Comparison of ENCODE assay signal across 8 mouse cellular contexts in the genomic region with DNA sequence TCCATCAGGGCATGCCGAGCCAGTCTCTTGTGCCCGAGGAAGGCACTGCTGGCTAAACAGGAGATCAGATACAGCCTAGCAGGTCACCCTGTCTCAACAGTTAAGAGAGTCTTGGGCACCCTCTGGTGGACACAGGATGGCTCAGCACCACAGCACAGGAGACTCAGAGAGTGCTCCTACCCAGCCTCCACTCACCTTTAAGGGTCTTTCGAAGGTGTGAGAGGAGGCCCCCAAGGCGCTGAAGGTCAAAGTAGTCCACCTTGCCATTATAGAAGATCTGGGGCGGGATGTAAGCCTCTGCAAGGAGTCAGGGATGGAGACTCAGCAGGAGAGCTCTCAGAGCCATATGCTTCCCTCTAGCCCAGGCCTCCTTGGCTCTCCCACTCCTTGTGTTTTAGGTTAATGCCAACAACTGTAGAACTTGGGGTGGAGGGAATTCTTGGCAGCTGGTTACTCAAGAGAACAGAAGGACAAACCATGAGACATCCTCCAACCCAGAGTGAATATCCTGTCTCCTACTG. TPM values are rescaled to one million over a fixed set of nuclear protein-coding genes. Genes with fewer than 3 reads are reported as not detected.
DNase-seq lines count a peak whose midpoint lies in the region; ATAC-seq and TF ChIP-seq lines count a peak whose summit lies in the region.

No protein-coding gene starts in this region.

- H3K4me3 ChIP-seq in heart, embryonic 10.5 days, result no peak overlapping the region
- no peak overlapping the region for H3K4me3 ChIP-seq in CH12.LX (replicated peaks in 1 of 3; ENCODE audit: low read depth in 2 of 3, low read length in 2 of 3, poor library complexity in 1 of 3)
- no peak overlapping the region for H3K4me3 ChIP-seq in lung, embryonic 16.5 days (ENCODE audit: low read length)

- H3K4me2 ChIP-seq in CH12.LX (ENCODE audit: insufficient read depth, low read depth, poor library complexity, severe bottlenecking), result no peak overlapping the region
- no peak overlapping the region for H3K4me2 ChIP-seq in lung, embryonic 16.5 days (ENCODE audit: low read depth, low read length)

- H3K36me3 ChIP-seq in heart, embryonic 10.5 days, result peaks cover 69% of the 10 kb centered on the region
- peaks cover 90 to 99% of the 10 kb centered on the region in 2 experiments for H3K36me3 ChIP-seq in CH12.LX (replicated peaks in 1 of 2; ENCODE audit: control insufficient read depth in 1 of 2, insufficient read depth in 1 of 2, low read length in 1 of 2)
- peaks cover 2% of the 10 kb centered on the region; the same call in 1 of the 2 replicates for H3K36me3 ChIP-seq in lung, embryonic 16.5 days (ENCODE audit: control insufficient read depth, insufficient read depth, low read length)

- no peaks in the 10 kb centered on the region for H3K79me2 ChIP-seq in CH12.LX (replicated peaks; ENCODE audit: control insufficient read depth, extremely low read depth, insufficient read depth, poor library complexity, severe bottlenecking)

- ATAC-seq in cerebellum, adult (ENCODE audit: insufficient number of reproducible peaks, low FRiP score, low TSS enrichment), result peak; percentile 54; the same call in 1 of the 2 replicates
- 0 out of 2 replicates have a peak, but pooled peaks have one; percentile 35 for ATAC-seq in lung, embryonic 16.5 days (ENCODE audit: low read depth)

- dilution Hi-C loops in CH12.LX (cut with MboI; ENCODE audit: extremely low pct_ligation_motif_present, extremely low pct_unique_long_range_greater_than_20kb, low sequenced_read_pairs), result no loop called here

- no peaks in the 10 kb centered on the region for H3K27me3 ChIP-seq in heart, embryonic 10.5 days (ENCODE audit: insufficient read depth, poor library complexity, severe bottlenecking)
- H3K27me3 ChIP-seq in CH12.LX (replicated peaks), result no peaks in the 10 kb centered on the region
- H3K27me3 ChIP-seq in lung, embryonic 16.5 days (ENCODE audit: control insufficient read depth, insufficient read depth, low read depth, low read length), result no peaks in the 10 kb centered on the region

- H3K9ac ChIP-seq in CH12.LX (ENCODE audit: insufficient read depth, low read depth), result no peak overlapping the region
- no peak overlapping the region for H3K9ac ChIP-seq in lung, embryonic 16.5 days (ENCODE audit: low read length)

- no peak for TF ChIP-seq EP300 in CH12.LX (IDR thresholded peaks at IDR 0.05; ENCODE audit: low read length)

- peak; percentile 74 to 79 for DNase-seq in heart, postnatal 10 days
- DNase-seq in heart, embryonic 10.5 days (ENCODE audit: low spot score), result no peak
- peak; percentile 64 for DNase-seq in CH12.LX (ENCODE audit: extremely low read depth)
- DNase-seq in forelimb bud, embryonic 11.5 days (ENCODE audit: low read depth, low spot score), result peak; percentile 46
- peak; percentile 76 for DNase-seq in kidney, postnatal 10 days
- DNase-seq in spleen, postnatal 36 days (ENCODE audit: low spot score in 2 of 2), result peak; percentile 47 to 61

- in situ Hi-C loops in CH12.LX (cut with MboI; ENCODE audit: low pct_ligation_motif_present, low pct_unique_long_range_greater_than_20kb, low sequenced_read_pairs), result loop anchor here (5.0 kb wide), 1 partner anchor 153 kb away; no protein-coding TSS in a partner anchor

- WGBS in heart, embryonic 10.5 days, result 31% methylated on average over 5 of the region's 5 CpGs
- WGBS in lung, embryonic 16.5 days, result 41% methylated on average over 5 of the region's 5 CpGs

- peak; percentile 62 for TF ChIP-seq RAD21 in CH12.LX (IDR thresholded peaks at IDR 0.05; ENCODE audit: low read depth, low read length)

- no peak for TF ChIP-seq POLR2A in CH12.LX (IDR thresholded peaks at IDR 0.05; ENCODE audit: low read depth, low read length)

- intact Hi-C loops in heart, postnatal 10 days (cut with DNase I), result loop anchor here (1.0 kb wide), 1 partner anchor 102 kb away; no protein-coding TSS in a partner anchor

- TF ChIP-seq CTCF in CH12.LX (conservative IDR thresholded peaks at IDR 0.05 in 1 of 2, IDR thresholded peaks at IDR 0.05 in 1 of 2; ENCODE audit: low read depth in 2 of 2, low read length in 2 of 2), result peak; percentile 43 to 77; a peak in 3 of 4 replicates

- H3K9me3 ChIP-seq in heart, embryonic 10.5 days, result no peaks in the 10 kb centered on the region
- H3K9me3 ChIP-seq in CH12.LX (replicated peaks; ENCODE audit: low read length), result no peaks in the 10 kb centered on the region
- H3K9me3 ChIP-seq in lung, embryonic 16.5 days (ENCODE audit: control insufficient read depth, low read length), result no peaks in the 10 kb centered on the region

- peaks cover 12% of the 10 kb centered on the region for H3K4me1 ChIP-seq in heart, embryonic 10.5 days
- H3K4me1 ChIP-seq in CH12.LX (ENCODE audit: control insufficient read depth in 1 of 2, insufficient read depth in 2 of 2), result no peaks in the 10 kb centered on the region
- no peaks in the 10 kb centered on the region for H3K4me1 ChIP-seq in lung, embryonic 16.5 days (replicated peaks; ENCODE audit: control insufficient read depth, insufficient read depth, low read length)

- H3K27ac ChIP-seq in heart, embryonic 10.5 days, result no peak overlapping the region
- H3K27ac ChIP-seq in CH12.LX (ENCODE audit: insufficient read depth, low read depth), result no peak overlapping the region
- no peak overlapping the region for H3K27ac ChIP-seq in lung, embryonic 16.5 days (ENCODE audit: low read length)

TF ChIP-seq in CH12.LX, 34 proteins besides CTCF, POLR2A, EP300 and RAD21:
- TF ChIP-seq RCOR1 (conservative IDR thresholded peaks at IDR 0.05; ENCODE audit: low read depth, low read length), result no peak
- no peak for TF ChIP-seq USF1 (IDR thresholded peaks at IDR 0.05; ENCODE audit: low read depth, low read length)
- no peak for TF ChIP-seq ZKSCAN1 (IDR thresholded peaks at IDR 0.05; ENCODE audit: borderline replicate concordance, low read depth, low read length)
- no peak for TF ChIP-seq ELF1 (IDR thresholded peaks at IDR 0.05; ENCODE audit: low read depth, low read length)
- no peak for TF ChIP-seq CHD1 (IDR thresholded peaks at IDR 0.05; ENCODE audit: low read depth, low read length)
- no peak for TF ChIP-seq MAFK (IDR thresholded peaks at IDR 0.05; ENCODE audit: insufficient replicate concordance, low read length)
- TF ChIP-seq IRF4 (IDR thresholded peaks at IDR 0.05; ENCODE audit: low read depth, low read length), result 0 out of 2 replicates have a peak, but pooled peaks have one; percentile 19
- no peak for TF ChIP-seq HCFC1 (IDR thresholded peaks at IDR 0.05; ENCODE audit: low read depth, low read length)
- TF ChIP-seq SMC3 (IDR thresholded peaks at IDR 0.05; ENCODE audit: low read depth, low read length), result peak; percentile 69
- TF ChIP-seq MAX (IDR thresholded peaks at IDR 0.05; ENCODE audit: low read length), result no peak
- no peak for TF ChIP-seq UBTF (IDR thresholded peaks at IDR 0.05; ENCODE audit: low read depth, low read length)
- TF ChIP-seq GABPA (IDR thresholded peaks at IDR 0.05; ENCODE audit: insufficient replicate concordance, low read depth, low read length), result no peak
- TF ChIP-seq CHD2 (IDR thresholded peaks at IDR 0.05; ENCODE audit: low read length), result no peak
- TF ChIP-seq BHLHE40 (IDR thresholded peaks at IDR 0.05; ENCODE audit: low read depth, low read length), result no peak
- TF ChIP-seq JUN (IDR thresholded peaks at IDR 0.05; ENCODE audit: insufficient read depth, low read depth, low read length), result no peak
- no peak for TF ChIP-seq PAX5 (IDR thresholded peaks at IDR 0.05; ENCODE audit: low read length)
- TF ChIP-seq USF2 (conservative IDR thresholded peaks at IDR 0.05; ENCODE audit: low read depth, low read length), result no peak
- TF ChIP-seq ZNF384 (IDR thresholded peaks at IDR 0.05; ENCODE audit: low read depth, low read length), result no peak

RNA-seq across cellular contexts. Expression of gene Amigo3, which starts 12.6 kb away (rescaled TPM):
- total RNA-seq in heart, postnatal 10 days (2021), result 1 to 10 TPM; 1.9 to 2.2 TPM
- polyA plus RNA-seq in heart, embryonic 10.5 days (2016; fragmentation: Nextera tagmentation; extraction: Ambion mirVana), result 2.5 and 3.2 TPM in 2 replicates
- total RNA-seq in CH12.LX (2012; rRNA removed) (2.0 and 3.1 TPM in 2 replicates), CH12.LX (2014; rRNA removed) (1.7 and 2.2 TPM in 2 replicates)
- polyA plus RNA-seq in CH12.LX (2012; ENCODE audit: insufficient read length, low read depth), result 3.3 and 4.4 TPM in 2 replicates
- polyA plus RNA-seq in lung, embryonic 16.5 days (2015; fragmentation: Nextera tagmentation; extraction: Ambion mirVana), result 2.5 and 3.0 TPM in 2 replicates

RNA-seq across cellular contexts. Expression of gene Mst1, which starts 14.7 kb away (rescaled TPM):
- total RNA-seq in heart, postnatal 10 days (2021), result not detected
- 1.6 TPM in 2 replicates for polyA plus RNA-seq in heart, embryonic 10.5 days (2016; fragmentation: Nextera tagmentation; extraction: Ambion mirVana)
- total RNA-seq in CH12.LX (2012; rRNA removed) (33.2 and 59.6 TPM in 2 replicates), CH12.LX (2014; rRNA removed) (16.9 and 19.6 TPM in 2 replicates)
- 19.7 and 21.4 TPM in 2 replicates for polyA plus RNA-seq in CH12.LX (2012; ENCODE audit: insufficient read length, low read depth)
- polyA plus RNA-seq in lung, embryonic 16.5 days (2015; fragmentation: Nextera tagmentation; extraction: Ambion mirVana), result 0.41 and 1.2 TPM in 2 replicates

RNA-seq across cellular contexts. Expression of gene Gmppb, which starts 16.5 kb away (rescaled TPM):
- total RNA-seq in heart, postnatal 10 days (2021), result 10 to 100 TPM; 10.7 to 14.7 TPM
- polyA plus RNA-seq in heart, embryonic 10.5 days (2016; fragmentation: Nextera tagmentation; extraction: Ambion mirVana), result 30.4 and 30.7 TPM in 2 replicates
- total RNA-seq in CH12.LX (2012; rRNA removed), result 20.9 and 33.4 TPM in 2 replicates
- 17.9 and 18.4 TPM in 2 replicates for total RNA-seq in CH12.LX (2014; rRNA removed)
- 19.2 and 21.8 TPM in 2 replicates for polyA plus RNA-seq in CH12.LX (2012; ENCODE audit: insufficient read length, low read depth)
- 25.6 and 26.5 TPM in 2 replicates for polyA plus RNA-seq in lung, embryonic 16.5 days (2015; fragmentation: Nextera tagmentation; extraction: Ambion mirVana)

RNA-seq across cellular contexts. Expression of gene Rnf123, which starts 17.6 kb away (rescaled TPM):
- 10 to 100 TPM; 62.5 to 83.1 TPM for total RNA-seq in heart, postnatal 10 days (2021)
- 31.8 and 33.1 TPM in 2 replicates for polyA plus RNA-seq in heart, embryonic 10.5 days (2016; fragmentation: Nextera tagmentation; extraction: Ambion mirVana)
- total RNA-seq in CH12.LX (2012; rRNA removed), result 28.8 and 32.3 TPM in 2 replicates
- total RNA-seq in CH12.LX (2014; rRNA removed), result 6.6 and 10.0 TPM in 2 replicates
- polyA plus RNA-seq in CH12.LX (2012; ENCODE audit: insufficient read length, low read depth), result 40.4 and 50.0 TPM in 2 replicates
- polyA plus RNA-seq in lung, embryonic 16.5 days (2015; fragmentation: Nextera tagmentation; extraction: Ambion mirVana), result 24.9 and 27.1 TPM in 2 replicates

RNA-seq across cellular contexts. Expression of gene Apeh, which starts 28.9 kb away (rescaled TPM):
- 10 to 100 TPM; 44.6 to 53.1 TPM for total RNA-seq in heart, postnatal 10 days (2021)
- polyA plus RNA-seq in heart, embryonic 10.5 days (2016; fragmentation: Nextera tagmentation; extraction: Ambion mirVana), result 80.7 and 84.4 TPM in 2 replicates
- total RNA-seq in CH12.LX (2012; rRNA removed) (69.5 and 75.6 TPM in 2 replicates), CH12.LX (2014; rRNA removed) (28.8 and 36.2 TPM in 2 replicates)
- polyA plus RNA-seq in CH12.LX (2012; ENCODE audit: insufficient read length, low read depth), result 53.2 and 66.6 TPM in 2 replicates
- polyA plus RNA-seq in lung, embryonic 16.5 days (2015; fragmentation: Nextera tagmentation; extraction: Ambion mirVana), result 53.1 and 59.9 TPM in 2 replicates
